ENCODE assay signal across 11 mouse cellular contexts in the genomic region with DNA sequence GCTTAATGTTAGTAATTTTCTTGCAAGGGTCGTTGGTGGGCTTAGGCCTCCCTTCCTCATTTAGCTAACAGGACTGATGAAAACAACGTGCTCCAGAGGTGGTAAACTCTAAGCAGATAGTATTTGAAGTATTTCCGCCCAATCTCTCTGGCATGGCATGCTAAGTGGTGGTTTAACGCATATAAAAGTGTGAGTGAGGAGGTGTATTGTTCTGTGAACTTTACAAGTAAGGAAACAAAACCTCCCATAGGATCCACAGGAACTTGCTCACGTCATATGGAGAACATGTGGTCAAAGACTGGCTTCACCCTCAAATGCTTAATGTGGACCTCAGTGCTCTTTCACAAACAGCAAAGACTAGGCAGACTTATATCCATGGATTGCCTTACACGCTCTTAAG.
"Had no signal": no experiment of that assay in that cellular context is flagged by ENCODE, and none has a peak within 500 bp of the region (broad histone marks: within the 10 kb centered on the region; RNA-seq: fewer than 3 reads in every experiment).

No protein-coding gene starts in this region.

- H3K4me3 ChIP-seq: layer of hippocampus, adult 2 months; liver, embryonic 12.5 days; midbrain, embryonic 10.5 days had no signal

- H3K4me2 ChIP-seq: liver, embryonic 12.5 days had no signal

- H3K27me3 ChIP-seq: liver, embryonic 12.5 days had no signal

- H3K4me1 ChIP-seq: liver, embryonic 12.5 days; midbrain, embryonic 10.5 days had no signal

- H3K9me3 ChIP-seq: liver, embryonic 12.5 days; midbrain, embryonic 10.5 days had no signal

- H3K27ac ChIP-seq: layer of hippocampus, adult 2 months; liver, embryonic 12.5 days; midbrain, embryonic 10.5 days; stomach, postnatal 0 days had no signal

- DNase-seq: kidney, postnatal 10 days; kidney, postnatal 4 days; lung, postnatal 4 days; midbrain, embryonic 14.5 days; right cerebral cortex, adult 18-20 months; right cerebral cortex, postnatal 25 days had no signal

- H3K9ac ChIP-seq: liver, embryonic 12.5 days; lung, embryonic 14.5 days had no signal

- ATAC-seq: liver, embryonic 12.5 days had no signal

- H3K36me3 ChIP-seq: liver, embryonic 12.5 days; midbrain, embryonic 10.5 days had no signal
